In the genomic region with DNA sequence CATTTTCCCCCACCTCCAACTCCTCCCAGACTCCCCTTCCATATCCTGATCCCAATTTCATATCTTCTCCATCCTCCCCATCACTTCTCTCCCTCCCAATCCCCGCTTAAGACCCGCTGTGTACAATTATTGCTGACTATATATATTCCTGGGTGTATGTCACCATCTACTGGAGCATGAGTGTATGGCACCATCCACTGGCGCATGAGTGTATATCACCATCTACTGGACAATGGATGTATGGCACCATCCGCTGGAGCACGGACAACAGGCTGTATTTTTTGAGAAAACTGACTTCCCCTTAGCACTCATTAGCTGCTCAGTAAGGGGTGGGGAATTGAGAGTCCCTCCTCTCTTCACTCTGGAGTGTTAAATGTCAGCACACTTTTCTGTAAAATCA, we compare ENCODE assay signal across 8 mouse cellular contexts. TPM values are rescaled to one million over a fixed set of nuclear protein-coding genes. Genes with fewer than 3 reads are reported as not detected.
DNase-seq lines count a peak whose midpoint lies in the region; ATAC-seq and TF ChIP-seq lines count a peak whose summit lies in the region.

No protein-coding gene starts in this region.

- no peaks in the 10 kb centered on the region for H3K4me1 ChIP-seq in forebrain, embryonic 11.5 days (replicated peaks; ENCODE audit: control insufficient read depth, insufficient read depth, low read length)
- H3K4me1 ChIP-seq in heart, postnatal 0 days (ENCODE audit: control insufficient read depth, insufficient read depth), result no peaks in the 10 kb centered on the region
- H3K4me1 ChIP-seq in liver, embryonic 15.5 days (replicated peaks), result no peaks in the 10 kb centered on the region
- no peaks in the 10 kb centered on the region for H3K4me1 ChIP-seq in neural tube, embryonic 12.5 days
- no peaks in the 10 kb centered on the region for H3K4me1 ChIP-seq in stomach, postnatal 0 days (replicated peaks; ENCODE audit: control insufficient read depth, insufficient read depth)

- peak; percentile 96 for TF ChIP-seq CTCF in brain, embryonic 14.5 days (IDR thresholded peaks at IDR 0.05; ENCODE audit: borderline replicate concordance, extremely low read depth, insufficient read depth, insufficient read length)
- peak; percentile 99 for TF ChIP-seq CTCF in heart, postnatal 0 days (IDR thresholded peaks at IDR 0.05; ENCODE audit: low read depth)
- TF ChIP-seq CTCF in stomach, postnatal 0 days (IDR thresholded peaks at IDR 0.05; ENCODE audit: low read depth), result peak; percentile 100

- H3K27me3 ChIP-seq in forebrain, embryonic 11.5 days (ENCODE audit: control insufficient read depth, insufficient read depth, low read length), result no peaks in the 10 kb centered on the region
- H3K27me3 ChIP-seq in heart, postnatal 0 days (ENCODE audit: control insufficient read depth, insufficient read depth, low read length), result no peaks in the 10 kb centered on the region
- no peaks in the 10 kb centered on the region for H3K27me3 ChIP-seq in liver, embryonic 15.5 days
- no peaks in the 10 kb centered on the region for H3K27me3 ChIP-seq in neural tube, embryonic 12.5 days (replicated peaks)
- H3K27me3 ChIP-seq in stomach, postnatal 0 days (ENCODE audit: control insufficient read depth, insufficient read depth, low read length), result no peaks in the 10 kb centered on the region

- ATAC-seq in forebrain, embryonic 11.5 days (replicated peaks; ENCODE audit: low FRiP score), result peak; percentile 83
- peak; percentile 36; the same call in 1 of the 2 replicates for ATAC-seq in heart, postnatal 0 days (ENCODE audit: insufficient read depth, low read depth)
- ATAC-seq in liver, embryonic 15.5 days (ENCODE audit: insufficient read depth), result peak; percentile 61
- ATAC-seq in neural tube, embryonic 12.5 days (ENCODE audit: low FRiP score, low read depth), result peak; percentile 81
- ATAC-seq in stomach, postnatal 0 days (ENCODE audit: low FRiP score, low TSS enrichment), result peak; percentile 82

- DNase-seq in CD8-positive naive resting alpha-beta T cell, adult 2 months (ENCODE audit: low read depth in 2 of 2, low spot score in 2 of 2), result peak; percentile 64 to 69
- DNase-seq in brain, embryonic 14.5 days (ENCODE audit: low read depth), result peak; percentile 83
- peak; percentile 71 for DNase-seq in forebrain, embryonic 11.5 days (ENCODE audit: low spot score)
- DNase-seq in heart, postnatal 0 days (ENCODE audit: low spot score), result peak; percentile 62
- peak; percentile 65 to 82 for DNase-seq in kidney, postnatal 25 days
- DNase-seq in stomach, postnatal 0 days (ENCODE audit: low spot score), result peak; percentile 60

- no peaks in the 10 kb centered on the region for H3K9me3 ChIP-seq in forebrain, embryonic 11.5 days (ENCODE audit: control insufficient read depth, low read length)
- H3K9me3 ChIP-seq in heart, postnatal 0 days (replicated peaks; ENCODE audit: control insufficient read depth, low read length), result no peaks in the 10 kb centered on the region
- H3K9me3 ChIP-seq in liver, embryonic 15.5 days (replicated peaks), result no peaks in the 10 kb centered on the region
- no peaks in the 10 kb centered on the region for H3K9me3 ChIP-seq in neural tube, embryonic 12.5 days
- H3K9me3 ChIP-seq in stomach, postnatal 0 days (ENCODE audit: control insufficient read depth, low read length), result no peaks in the 10 kb centered on the region

- H3K4me2 ChIP-seq in forebrain, embryonic 11.5 days (ENCODE audit: low read depth, low read length, severe bottlenecking), result no peak overlapping the region
- no peak overlapping the region for H3K4me2 ChIP-seq in heart, postnatal 0 days (ENCODE audit: low read depth, low read length)
- no peak overlapping the region for H3K4me2 ChIP-seq in liver, embryonic 15.5 days
- no peak overlapping the region for H3K4me2 ChIP-seq in neural tube, embryonic 12.5 days (replicated peaks)
- H3K4me2 ChIP-seq in stomach, postnatal 0 days (replicated peaks; ENCODE audit: low read depth), result no peak overlapping the region

- TF ChIP-seq POLR2A in brain, embryonic 14.5 days (IDR thresholded peaks at IDR 0.05; ENCODE audit: borderline replicate concordance, extremely low read depth, insufficient read depth, insufficient read length, poor library complexity, severe bottlenecking), result no peak

- H3K36me3 ChIP-seq in forebrain, embryonic 11.5 days (ENCODE audit: control insufficient read depth, insufficient read depth, low read length), result no peaks in the 10 kb centered on the region
- no peaks in the 10 kb centered on the region for H3K36me3 ChIP-seq in heart, postnatal 0 days (replicated peaks; ENCODE audit: control insufficient read depth, insufficient read depth, low read length)
- no peaks in the 10 kb centered on the region for H3K36me3 ChIP-seq in liver, embryonic 15.5 days (replicated peaks)
- H3K36me3 ChIP-seq in neural tube, embryonic 12.5 days, result no peaks in the 10 kb centered on the region
- H3K36me3 ChIP-seq in stomach, postnatal 0 days (ENCODE audit: control insufficient read depth, insufficient read depth, low read length), result no peaks in the 10 kb centered on the region

- 8% methylated on average over 5 of the region's 5 CpGs for WGBS in forebrain, embryonic 11.5 days
- 6% methylated on average over 5 of the region's 5 CpGs for WGBS in heart, postnatal 0 days
- 3% methylated on average over 5 of the region's 5 CpGs for WGBS in liver, embryonic 15.5 days (ENCODE audit: insufficient replicate concordance)
- 8% methylated on average over 5 of the region's 5 CpGs for WGBS in neural tube, embryonic 12.5 days
- 2% methylated on average over 5 of the region's 5 CpGs for whole genome bisulfite sequencing in stomach, postnatal 0 days

- no peak overlapping the region for H3K27ac ChIP-seq in forebrain, embryonic 11.5 days (ENCODE audit: low read depth, low read length)
- no peak overlapping the region for H3K27ac ChIP-seq in heart, postnatal 0 days (ENCODE audit: low read depth)
- no peak overlapping the region for H3K27ac ChIP-seq in liver, embryonic 15.5 days (replicated peaks)
- no peak overlapping the region for H3K27ac ChIP-seq in neural tube, embryonic 12.5 days
- no peak overlapping the region for H3K27ac ChIP-seq in stomach, postnatal 0 days (replicated peaks)

- no peak for TF ChIP-seq EP300 in heart, postnatal 0 days (IDR thresholded peaks at IDR 0.05; ENCODE audit: low read depth)
- no peak for TF ChIP-seq EP300 in stomach, postnatal 0 days (optimal IDR thresholded peaks at IDR 0.05)

- H3K9ac ChIP-seq in forebrain, embryonic 11.5 days (ENCODE audit: low read length), result no peak overlapping the region
- no peak overlapping the region for H3K9ac ChIP-seq in heart, postnatal 0 days (replicated peaks; ENCODE audit: low read depth, low read length)
- H3K9ac ChIP-seq in liver, embryonic 15.5 days, result no peak overlapping the region
- H3K9ac ChIP-seq in neural tube, embryonic 12.5 days, result no peak overlapping the region
- no peak overlapping the region for H3K9ac ChIP-seq in stomach, postnatal 0 days (ENCODE audit: low read length)

- H3K4me3 ChIP-seq in forebrain, embryonic 11.5 days (ENCODE audit: low read depth, low read length), result no peak overlapping the region
- H3K4me3 ChIP-seq in heart, postnatal 0 days (ENCODE audit: low read depth, low read length), result no peak overlapping the region
- no peak overlapping the region for H3K4me3 ChIP-seq in liver, embryonic 15.5 days (replicated peaks)
- H3K4me3 ChIP-seq in neural tube, embryonic 12.5 days, result no peak overlapping the region
- H3K4me3 ChIP-seq in stomach, postnatal 0 days (ENCODE audit: low read depth, low read length), result no peak overlapping the region

RNA-seq across cellular contexts. Expression of gene Samd9l, which starts 48.0 kb away (rescaled TPM):
- polyA plus RNA-seq in brain, embryonic 14.5 days (2012; rRNA removed), result 0.34 and 1.5 TPM in 2 replicates
- polyA plus RNA-seq in forebrain, embryonic 11.5 days (2014; fragmentation: Nextera tagmentation; extraction: Ambion mirVana), result 0.33 and 0.39 TPM in 2 replicates
- total RNA-seq in heart, postnatal 0 days (2014; rRNA removed; ENCODE audit: low replicate concordance), result 4.4 and 44.3 TPM in 2 replicates
- polyA plus RNA-seq in heart, postnatal 0 days (2015; fragmentation: Nextera tagmentation; extraction: Ambion mirVana), result 2.9 and 3.1 TPM in 2 replicates
- polyA plus RNA-seq in liver, embryonic 15.5 days (2015; fragmentation: Nextera tagmentation; extraction: Ambion mirVana), result 3.0 and 3.5 TPM in 2 replicates
- 0.50 and 0.67 TPM in 2 replicates for polyA plus RNA-seq in neural tube, embryonic 12.5 days (2016; fragmentation: Nextera tagmentation; extraction: Ambion mirVana)
- polyA plus RNA-seq in stomach, postnatal 0 days (2015; fragmentation: Nextera tagmentation; extraction: Ambion mirVana), result 8.4 and 8.6 TPM in 2 replicates

RNA-seq across cellular contexts. Expression of gene Hepacam2, which starts 50.7 kb away (rescaled TPM):
- polyA plus RNA-seq in brain, embryonic 14.5 days (2012; rRNA removed), result 2.2 and 2.5 TPM in 2 replicates
- 1.2 and 1.3 TPM in 2 replicates for polyA plus RNA-seq in forebrain, embryonic 11.5 days (2014; fragmentation: Nextera tagmentation; extraction: Ambion mirVana)
- total RNA-seq in heart, postnatal 0 days (2014; rRNA removed; ENCODE audit: low replicate concordance), result not detected in 2 replicates
- 0.10 TPM in 1 of 2 replicates, not detected in the other for polyA plus RNA-seq in heart, postnatal 0 days (2015; fragmentation: Nextera tagmentation; extraction: Ambion mirVana)
- polyA plus RNA-seq in liver, embryonic 15.5 days (2015; fragmentation: Nextera tagmentation; extraction: Ambion mirVana), result not detected in 2 replicates
- 1.0 and 1.9 TPM in 2 replicates for polyA plus RNA-seq in neural tube, embryonic 12.5 days (2016; fragmentation: Nextera tagmentation; extraction: Ambion mirVana)
- polyA plus RNA-seq in stomach, postnatal 0 days (2015; fragmentation: Nextera tagmentation; extraction: Ambion mirVana), result 1.3 and 1.4 TPM in 2 replicates

RNA-seq across cellular contexts. Expression of gene Vps50, which starts 50.8 kb away (rescaled TPM):
- 21.1 and 24.7 TPM in 2 replicates for polyA plus RNA-seq in brain, embryonic 14.5 days (2012; rRNA removed)
- polyA plus RNA-seq in forebrain, embryonic 11.5 days (2014; fragmentation: Nextera tagmentation; extraction: Ambion mirVana), result 37.5 and 50.2 TPM in 2 replicates
- 10.3 and 39.6 TPM in 2 replicates for total RNA-seq in heart, postnatal 0 days (2014; rRNA removed; ENCODE audit: low replicate concordance)
- 14.3 and 14.9 TPM in 2 replicates for polyA plus RNA-seq in heart, postnatal 0 days (2015; fragmentation: Nextera tagmentation; extraction: Ambion mirVana)
- 9.0 and 9.4 TPM in 2 replicates for polyA plus RNA-seq in liver, embryonic 15.5 days (2015; fragmentation: Nextera tagmentation; extraction: Ambion mirVana)
- 41.2 and 44.5 TPM in 2 replicates for polyA plus RNA-seq in neural tube, embryonic 12.5 days (2016; fragmentation: Nextera tagmentation; extraction: Ambion mirVana)
- polyA plus RNA-seq in stomach, postnatal 0 days (2015; fragmentation: Nextera tagmentation; extraction: Ambion mirVana), result 14.4 and 15.3 TPM in 2 replicates
